Mouse (Mus musculus) hindbrain, postnatal 0 days (tissue): ENCODE measurements around the gene Tnk2. TPM values are rescaled to one million over a fixed set of nuclear protein-coding genes. Genes with fewer than 3 reads are reported as not detected.
A peak's percentile ranks its signal among the peaks of the same experiment; 100 is the strongest.

ENCODE experiments used
- ATAC-seq: fragments of 200-750 bp; cut with Nextera tagmentation; 2 replicates; pipeline ENCODE4 v1.8.0; 2017; ENCODE audit warnings: mild to moderate bottlenecking, moderate TSS enrichment, moderate library complexity
- DNase-seq: peaks from one replicate; pipeline ENCODE4 v3.0.0-alpha.2; 2015; ENCODE audit warnings: low spot score
- H3K27ac ChIP-seq: fragments of 300-500 bp; sonication (generic); 2 replicates; pipeline ENCODE4 v1.5.1; 2014; ENCODE audit warnings: mild to moderate bottlenecking
- H3K27me3 ChIP-seq: fragments of 300-500 bp; sonication (generic); 2 replicates; pipeline ENCODE4 v1.6.1; 2014; ENCODE audit warnings: low read length, mixed read lengths; ENCODE audit not compliant: insufficient read depth
- H3K36me3 ChIP-seq: fragments of 300-500 bp; sonication (generic); 2 replicates; pipeline ENCODE4 v1.6.1; 2014; ENCODE audit warnings: low read length, mixed read lengths; ENCODE audit not compliant: insufficient read depth
- H3K4me1 ChIP-seq: fragments of 300-500 bp; sonication (generic); 2 replicates; pipeline ENCODE4 v1.6.1; 2014; ENCODE audit warnings: antibody characterized with exemption, low read length, mixed read lengths; ENCODE audit not compliant: insufficient read depth
- H3K4me2 ChIP-seq: fragments of 300-500 bp; sonication (generic); 2 replicates; pipeline ENCODE4 v1.6.1; 2014; ENCODE audit warnings: low read depth, mild to moderate bottlenecking, low read length, moderate library complexity, mixed read lengths
- H3K4me3 ChIP-seq: fragments of 300-500 bp; sonication (generic); 2 replicates; pipeline ENCODE4 v1.5.1; 2014; ENCODE audit warnings: low read length
- H3K9ac ChIP-seq: fragments of 300-500 bp; sonication (generic); replicated peaks from 2 replicates; pipeline ENCODE4 v1.6.1; 2014; ENCODE audit warnings: mild to moderate bottlenecking, low read length, moderate library complexity, mixed read lengths
- H3K9me3 ChIP-seq: fragments of 300-500 bp; sonication (generic); 2 replicates; pipeline ENCODE4 v1.6.1; 2016; ENCODE audit warnings: low read length, mixed read lengths
- CTCF ChIP-seq: IDR thresholded peaks from 2 replicates; pipeline ENCODE4 v1.5.1; 2016; ENCODE audit warnings: antibody characterized with exemption, control low read depth, low read depth
- WGBS: fragments of 180-500 bp; shearing (Covaris S2); extraction: QIAGEN DNeasy Blood & Tissue Kit; methylation state at CpG from one replicate; pipeline ENCODE4 v1.1.7; 2014; 5-methylcytosine and 5-hydroxymethylcytosine counted together
- polyA plus RNA-seq: library from polyadenylated mRNA; unstranded; fragments of >200 nt; fragmentation: Nextera tagmentation; extraction: Ambion mirVana; gene quantifications from 2 replicates; pipeline ENCODE4 v1.2.1, GENCODE M21; 2015
- total RNA-seq: library from RNA; depleted of rRNA; stranded (reverse); fragments of >200 nt; gene quantifications from 2 replicates; pipeline ENCODE4 v1.2.3, GENCODE M21; 2014

Tnk2 gene
- total and polyA plus RNA-seq, 2 experiments from 2014 or later = 18.6 to 90.5 TPM

DNA sequence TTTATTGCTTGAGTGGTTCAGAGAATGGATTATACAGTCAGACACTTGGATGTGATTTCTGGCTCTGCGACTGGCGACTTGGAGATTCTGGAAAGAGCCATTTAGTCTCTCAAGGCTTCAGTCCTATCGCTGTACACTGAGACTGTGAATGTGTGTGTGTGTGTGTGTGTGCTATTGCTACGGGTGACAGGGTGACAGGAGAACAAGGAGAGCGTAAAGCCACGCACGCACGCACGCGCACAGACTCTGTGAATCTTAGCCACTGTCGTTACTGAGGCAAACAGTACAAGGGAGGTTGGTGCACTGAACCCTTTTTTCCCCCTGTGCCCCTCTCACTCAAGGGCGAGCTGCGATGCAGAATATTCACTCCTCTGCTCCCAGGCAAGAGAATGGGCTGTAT, 1.4 kb upstream of the Tnk2 start:
- ATAC-seq (no peak), DNase-seq (peak; percentile 42)
- Histone ChIP-seq H3K4me3 (no peak overlapping the region), H3K27me3 (no peaks in the 10 kb centered on the region), H3K36me3 (no peaks in the 10 kb centered on the region), H3K4me1 (peaks cover 16% of the 10 kb centered on the region), H3K9ac (no peak overlapping the region), H3K4me2 (no peak overlapping the region), H3K9me3 (no peaks in the 10 kb centered on the region), H3K27ac (no peak overlapping the region)
- 41% methylated on average over 13 of the region's 13 CpGs for WGBS
- no peak for TF ChIP-seq CTCF

- peak; percentile 54 for DNase-seq
- H3K4me2 ChIP-seq = peak overlapping the region; percentile 68
- TF ChIP-seq CTCF = no peak
- H3K27ac ChIP-seq = peak overlapping the region; percentile 91
- no peaks in the 10 kb centered on the region for H3K27me3 ChIP-seq
- H3K4me3 ChIP-seq = peak overlapping the region; percentile 81
- peak overlapping the region; percentile 90 for H3K9ac ChIP-seq
- H3K9me3 ChIP-seq = no peaks in the 10 kb centered on the region
- no peaks in the 10 kb centered on the region for H3K36me3 ChIP-seq
- ATAC-seq = peak; percentile 65
- peaks cover 16% of the 10 kb centered on the region for H3K4me1 ChIP-seq
- WGBS = under 1% methylated on average over 42 of the region's 82 CpGs
These were observed 561 bp downstream of the Tnk2 start for GRCm38 (mm10) chr16:32644069-32644800.

- ATAC-seq = 0 out of 2 replicates have a peak, but pooled peaks have one; percentile 1
- no peaks in the 10 kb centered on the region for H3K27me3 ChIP-seq
- H3K36me3 ChIP-seq = no peaks in the 10 kb centered on the region
- WGBS = 11% methylated on average over 12 of the region's 12 CpGs
- H3K4me1 ChIP-seq = peaks cover 16% of the 10 kb centered on the region
- peak overlapping the region; percentile 91 for H3K27ac ChIP-seq
- DNase-seq = no peak
- peak overlapping the region; percentile 81 for H3K4me3 ChIP-seq
- peak overlapping the region; percentile 90 for H3K9ac ChIP-seq
- no peaks in the 10 kb centered on the region for H3K9me3 ChIP-seq
- peak overlapping the region; percentile 68 for H3K4me2 ChIP-seq
- TF ChIP-seq CTCF = no peak
These were observed 1.1 kb downstream of the Tnk2 start for GRCm38 (mm10) chr16:32644801-32645170.

DNA sequence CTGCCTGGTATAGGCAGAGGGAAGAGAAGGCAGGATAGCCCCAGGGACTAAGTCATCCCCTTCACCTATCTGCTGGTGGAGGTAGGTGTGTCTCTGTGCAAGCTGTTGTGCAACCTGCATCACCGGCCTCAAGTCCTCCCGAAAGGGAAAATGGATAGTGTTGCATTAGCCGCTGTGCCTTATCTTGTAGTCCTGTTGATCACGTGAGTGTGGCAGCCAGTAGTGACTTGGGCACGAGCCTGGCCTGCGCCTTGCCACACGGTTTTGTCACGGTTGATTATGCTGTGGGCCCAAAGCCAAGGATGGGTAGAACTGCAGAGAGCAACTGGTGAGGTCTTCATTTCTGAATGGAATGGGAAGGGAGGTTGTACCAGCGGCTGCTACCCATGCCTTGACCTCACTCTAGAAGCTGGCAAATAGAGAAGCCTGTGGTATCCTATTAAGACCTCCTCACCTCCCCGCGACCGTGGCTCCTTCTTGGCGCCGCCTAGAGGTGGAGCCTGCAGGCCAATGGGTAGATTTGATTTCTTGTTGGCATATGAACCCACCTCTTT, 1.8 kb downstream of the Tnk2 start:
- H3K4me1 ChIP-seq = peaks cover 16% of the 10 kb centered on the region
- H3K4me3 ChIP-seq = peak overlapping the region; percentile 81
- peak; percentile 80 for ATAC-seq
- DNase-seq = peak; percentile 92
- 2% methylated on average over 14 of the region's 14 CpGs for WGBS
- peak overlapping the region; percentile 90 for H3K9ac ChIP-seq
- no peaks in the 10 kb centered on the region for H3K27me3 ChIP-seq
- H3K36me3 ChIP-seq = no peaks in the 10 kb centered on the region
- H3K9me3 ChIP-seq = no peaks in the 10 kb centered on the region
- peak overlapping the region; percentile 68 for H3K4me2 ChIP-seq
- TF ChIP-seq CTCF = peak; percentile 55
- peak overlapping the region; percentile 91 for H3K27ac ChIP-seq

GRCm38 (mm10) chr16:32646014-32646413, 2.3 kb downstream of the Tnk2 start:
- Histone ChIP-seq H3K9me3 (no peaks in the 10 kb centered on the region), H3K27ac (no peak overlapping the region), H3K27me3 (no peaks in the 10 kb centered on the region), H3K4me2 (peak overlapping the region; percentile 68), H3K36me3 (no peaks in the 10 kb centered on the region), H3K9ac (no peak overlapping the region; the same call in 1 of the 2 replicates), H3K4me1 (peaks cover 16% of the 10 kb centered on the region), H3K4me3 (peak overlapping the region; percentile 81)
- no peak for TF ChIP-seq CTCF
- no peak for ATAC-seq
- DNase-seq = no peak
- WGBS = 70% methylated on average over 9 of the region's 9 CpGs

- Histone ChIP-seq H3K9ac (no peak overlapping the region), H3K27me3 (no peaks in the 10 kb centered on the region), H3K27ac (no peak overlapping the region), H3K36me3 (no peaks in the 10 kb centered on the region), H3K9me3 (no peaks in the 10 kb centered on the region), H3K4me2 (no peak overlapping the region), H3K4me1 (peaks cover 16% of the 10 kb centered on the region), H3K4me3 (no peak overlapping the region)
- no peak for ATAC-seq
- DNase-seq = no peak
- TF ChIP-seq CTCF = no peak
These were observed 4.0 kb downstream of the Tnk2 start for GRCm38 (mm10) chr16:32647712-32648111.

GRCm38 (mm10) chr16:32650461-32650860, 6.8 kb downstream of the Tnk2 start:
- Histone ChIP-seq H3K4me2 (no peak overlapping the region), H3K9me3 (no peaks in the 10 kb centered on the region), H3K27ac (no peak overlapping the region), H3K4me3 (no peak overlapping the region), H3K36me3 (no peaks in the 10 kb centered on the region), H3K9ac (no peak overlapping the region), H3K27me3 (no peaks in the 10 kb centered on the region), H3K4me1 (peaks cover 9% of the 10 kb centered on the region)
- no peak for TF ChIP-seq CTCF
- DNase-seq = no peak
- ATAC-seq = no peak
